Mouse (Mus musculus): ENCODE results near the gene Chst1.

Gene Chst1

DNA sequence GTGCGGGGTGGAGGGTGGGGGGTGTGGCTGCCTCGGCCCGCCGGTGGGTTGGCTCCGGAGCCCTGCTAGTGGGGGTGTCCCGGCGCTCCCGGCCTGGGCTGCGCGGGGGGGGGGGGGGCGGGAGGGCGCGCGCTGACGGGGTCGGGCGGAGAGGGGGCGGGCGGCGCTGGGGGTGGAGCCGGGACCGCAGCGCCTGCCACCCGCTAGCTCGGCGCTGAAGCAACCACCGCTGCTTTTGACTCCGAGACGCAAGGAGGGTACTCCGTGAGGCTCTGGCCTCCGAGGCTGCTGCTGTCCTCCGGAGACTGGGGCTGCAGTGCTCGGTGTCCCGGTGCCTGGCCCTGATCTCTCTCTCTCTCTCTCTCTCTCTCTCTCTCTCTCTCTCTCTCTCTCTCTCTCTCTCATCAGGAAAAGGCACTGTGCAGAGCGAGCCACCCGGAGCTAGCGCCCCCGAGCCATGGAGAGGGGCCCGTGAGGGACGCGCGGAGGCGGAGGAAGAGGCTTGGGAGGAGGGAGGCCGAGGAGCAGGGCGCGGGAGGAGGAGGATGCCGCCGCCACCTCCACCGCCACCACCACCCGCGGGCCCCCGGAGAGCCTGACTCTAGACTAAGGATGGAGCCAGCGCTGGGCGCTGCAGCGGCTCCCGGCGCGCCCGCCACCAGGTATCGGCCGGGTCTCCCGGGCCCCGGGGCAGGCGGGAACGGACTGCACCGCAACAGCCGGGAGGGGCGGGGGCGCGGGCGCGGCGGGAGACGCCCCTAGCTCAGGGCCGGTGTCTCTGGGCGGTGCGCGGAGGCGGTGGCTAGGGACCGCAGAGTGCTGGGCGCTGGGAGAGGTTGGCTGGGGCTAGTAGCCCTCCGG lies at the start of gene Chst1:
Chst1 (plus strand) TSS at position 221 of the 861 bp plus-strand sequence.
- DNase-seq (ENCODE audit: low read depth in 2 of 2, low spot score in 2 of 2), result no peak

DNA sequence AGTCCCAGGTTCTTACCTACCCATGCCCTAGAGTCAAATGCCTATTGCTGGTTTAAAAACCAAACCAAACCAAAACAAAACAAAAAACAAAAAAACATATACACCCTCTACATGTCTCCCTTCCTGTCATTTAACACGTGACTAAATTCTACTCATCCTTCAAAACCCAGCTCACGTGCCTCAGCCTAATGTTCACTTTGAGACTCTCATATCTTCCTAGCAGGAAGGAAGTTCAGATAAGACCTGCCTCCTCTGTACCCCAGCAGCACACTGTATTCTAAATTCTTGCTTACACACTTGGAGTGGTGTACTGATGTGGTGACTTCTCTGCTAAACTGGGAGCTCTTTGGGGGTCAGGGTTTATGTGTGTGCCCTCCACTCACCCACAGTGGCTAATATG lies 49.5 kb upstream of the Chst1 start:
- DNase-seq (ENCODE audit: low read depth in 2 of 2, low spot score in 2 of 2), result no peak

GRCm38 (mm10) chr2:92554536-92554935 lies 45.0 kb upstream of the Chst1 start:
- no peak for DNase-seq (ENCODE audit: low read depth in 2 of 2, low spot score in 2 of 2)

GRCm38 (mm10) chr2:92562930-92563329 lies 36.6 kb upstream of the Chst1 start:
- DNase-seq (ENCODE audit: low read depth in 2 of 2, low spot score in 2 of 2), result no peak

DNA sequence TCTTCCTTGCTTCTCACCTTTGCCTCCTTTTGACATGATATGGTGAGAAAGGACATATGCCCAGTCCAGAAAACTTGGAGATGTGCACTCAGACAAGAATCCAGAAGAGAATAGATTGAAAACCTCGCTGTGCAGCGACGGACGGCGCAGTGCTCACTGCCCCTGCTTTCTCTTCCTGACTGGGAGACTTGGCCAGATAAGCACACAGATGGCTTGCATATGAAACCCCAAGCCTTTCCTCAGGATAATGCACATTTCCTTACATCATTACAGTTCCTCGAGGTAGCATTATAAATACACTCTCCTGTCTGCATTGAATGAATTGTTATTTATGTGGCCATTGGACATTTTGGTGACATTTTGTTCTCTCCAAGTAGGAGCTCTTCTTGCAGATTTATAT lies 28.9 kb upstream of the Chst1 start:
- DNase-seq (ENCODE audit: low read depth in 2 of 2, low spot score in 2 of 2), result no peak

GRCm38 (mm10) chr2:92577824-92578223 lies 21.7 kb upstream of the Chst1 start:
- DNase-seq (ENCODE audit: low read depth in 2 of 2, low spot score in 2 of 2), result no peak

DNA sequence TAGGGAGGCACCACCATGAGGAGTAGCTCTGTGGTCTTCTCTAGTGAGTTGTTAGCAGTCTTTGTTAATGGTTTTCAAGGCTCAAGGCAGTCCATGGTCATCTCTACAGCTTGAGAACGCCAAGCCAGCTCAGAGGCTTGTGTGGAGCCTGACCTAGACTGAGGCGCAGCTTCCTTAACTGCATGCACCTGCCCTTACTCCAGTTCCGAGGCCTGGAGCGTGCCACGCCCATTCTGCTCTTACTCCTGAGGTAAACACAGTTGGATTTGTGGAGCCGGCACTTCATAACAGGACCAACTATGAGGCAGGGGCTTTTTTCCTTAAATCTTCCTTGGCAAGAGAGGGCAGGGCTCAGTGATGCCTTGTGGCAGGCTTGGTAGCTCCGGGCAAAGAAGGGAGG lies 18.2 kb upstream of the Chst1 start:
- DNase-seq (ENCODE audit: low read depth in 2 of 2, low spot score in 2 of 2), result no peak

- no peak for DNase-seq (ENCODE audit: low read depth in 2 of 2, low spot score in 2 of 2)
Measured at GRCm38 (mm10) chr2:92582596-92582995, 16.9 kb upstream of the Chst1 start.

DNA sequence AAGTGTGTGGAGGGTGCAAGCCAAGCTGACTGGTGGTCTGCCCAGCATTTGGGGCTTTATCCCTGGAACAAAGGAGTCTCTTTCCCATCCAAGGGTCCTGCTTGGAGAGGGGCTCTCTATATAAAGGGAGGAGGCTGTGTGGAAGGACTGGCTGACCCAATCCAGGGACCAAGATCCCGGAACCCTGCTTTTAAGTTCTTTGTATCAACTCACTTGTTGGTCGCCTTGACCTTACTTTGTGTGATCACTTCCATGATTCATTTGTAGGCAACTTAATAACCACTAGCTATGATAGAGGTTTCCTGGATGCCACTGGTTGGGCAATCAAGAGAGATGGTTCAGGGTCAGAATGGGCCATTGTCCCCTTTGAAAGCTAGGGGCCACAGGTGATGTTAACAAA lies 11.7 kb upstream of the Chst1 start:
- DNase-seq (ENCODE audit: low read depth in 2 of 2, low spot score in 2 of 2), result no peak

GRCm38 (mm10) chr2:92594929-92595730 lies 4.4 kb upstream of the Chst1 start:
- DNase-seq (ENCODE audit: low read depth in 2 of 2, low spot score in 2 of 2), result no peak

GRCm38 (mm10) chr2:92597291-92597690 lies 2.2 kb upstream of the Chst1 start:
- DNase-seq (ENCODE audit: low read depth in 2 of 2, low spot score in 2 of 2), result no peak

DNA sequence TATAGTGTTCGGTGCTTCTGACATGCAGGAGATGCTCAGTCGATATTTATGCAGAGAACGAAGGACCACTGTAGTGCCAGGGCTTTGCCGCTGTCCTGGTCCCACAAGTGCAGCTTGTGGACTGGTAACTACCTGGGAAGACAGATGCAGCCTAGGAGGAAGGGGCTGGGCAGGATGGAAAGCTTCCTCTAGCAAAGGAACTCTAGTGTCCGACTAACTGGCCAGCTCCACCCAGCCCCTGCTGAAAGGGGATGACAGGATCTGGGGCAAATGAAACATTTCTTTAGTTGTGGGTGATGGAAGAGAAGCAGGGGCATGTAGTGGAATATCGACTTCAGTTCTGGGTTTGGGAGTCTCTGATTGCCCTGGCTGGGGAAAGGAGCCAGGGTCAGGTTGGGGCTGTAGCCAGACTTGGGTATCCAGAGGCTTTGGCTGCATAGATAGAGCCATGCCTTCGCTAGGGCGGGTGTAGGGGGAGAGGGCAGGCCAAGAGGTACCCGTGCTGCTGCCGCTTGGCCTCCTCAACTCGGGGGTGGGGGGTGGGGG lies 493 bp upstream of the Chst1 start:
- no peak for DNase-seq (ENCODE audit: low read depth in 2 of 2, low spot score in 2 of 2)

DNA sequence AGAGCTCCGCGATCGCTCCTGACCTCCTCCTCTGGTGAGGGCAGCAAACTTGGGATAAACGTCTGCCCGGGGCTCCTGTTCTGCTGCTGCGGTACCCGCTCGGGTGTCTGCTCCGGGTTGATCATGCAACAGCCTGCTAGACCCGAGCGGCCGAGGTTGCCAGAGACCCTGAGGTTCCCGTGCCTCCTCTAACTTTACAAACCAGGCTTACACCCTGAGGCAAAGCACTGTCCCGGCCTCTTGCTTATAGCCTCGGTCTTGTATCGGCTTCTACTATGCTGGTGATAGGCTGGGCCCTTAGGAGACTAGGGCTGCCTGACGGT lies 802 bp downstream of the Chst1 start:
- DNase-seq (ENCODE audit: low read depth in 2 of 2, low spot score in 2 of 2), result no peak

DNA sequence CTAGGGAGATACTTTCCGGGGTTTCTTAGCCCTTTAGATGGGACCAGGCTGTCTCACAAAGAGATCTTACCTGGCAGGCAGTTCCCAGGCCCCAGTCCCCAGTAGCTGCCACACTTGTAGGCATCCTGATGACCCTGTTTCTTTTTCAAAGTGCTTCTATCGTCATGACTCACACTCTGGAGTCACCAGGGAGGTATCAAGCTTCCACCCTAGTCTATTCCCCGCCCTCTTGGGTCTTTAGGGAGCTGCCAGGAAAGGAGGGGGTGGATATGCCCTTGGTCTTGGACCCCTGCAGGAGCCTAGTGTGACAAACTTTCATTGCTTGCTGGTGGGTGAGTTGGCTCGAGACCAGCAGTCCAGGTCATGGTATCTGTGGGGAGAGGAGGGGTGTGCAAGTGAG lies 1.7 kb downstream of the Chst1 start:
- no peak for DNase-seq (ENCODE audit: low read depth in 2 of 2, low spot score in 2 of 2)

- no peak for DNase-seq (ENCODE audit: low read depth in 2 of 2, low spot score in 2 of 2)
Measured at GRCm38 (mm10) chr2:92602073-92602472, 2.6 kb downstream of the Chst1 start.

- no peak for DNase-seq (ENCODE audit: low read depth in 2 of 2, low spot score in 2 of 2)
Measured at GRCm38 (mm10) chr2:92603591-92603990, 4.1 kb downstream of the Chst1 start.

- DNase-seq (ENCODE audit: low read depth in 2 of 2, low spot score in 2 of 2), result no peak
Measured at GRCm38 (mm10) chr2:92604565-92604964, 5.1 kb downstream of the Chst1 start.

DNA sequence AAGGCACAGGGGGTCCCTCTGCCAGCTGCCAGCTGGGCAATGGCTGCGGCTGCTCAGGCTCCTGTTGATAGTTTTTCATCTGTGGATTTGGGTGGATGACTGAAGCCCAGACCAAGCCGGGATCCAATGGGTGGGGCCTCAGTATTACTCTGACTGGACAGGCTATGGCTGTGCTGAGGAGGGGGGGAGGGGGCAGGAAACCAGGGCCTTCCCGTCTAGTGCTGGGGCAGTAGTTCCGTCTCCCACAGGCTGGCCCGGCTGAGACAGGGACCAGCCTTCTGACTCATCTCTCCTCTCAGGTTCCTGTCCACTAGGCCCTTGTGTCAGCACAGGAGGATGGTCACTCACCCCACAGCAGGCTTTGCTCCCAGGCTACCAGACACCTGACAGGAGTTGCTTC lies 6.5 kb downstream of the Chst1 start:
- DNase-seq (ENCODE audit: low read depth in 2 of 2, low spot score in 2 of 2), result no peak

GRCm38 (mm10) chr2:92607153-92607552 lies 7.6 kb downstream of the Chst1 start:
- DNase-seq (ENCODE audit: low read depth in 2 of 2, low spot score in 2 of 2), result no peak

DNA sequence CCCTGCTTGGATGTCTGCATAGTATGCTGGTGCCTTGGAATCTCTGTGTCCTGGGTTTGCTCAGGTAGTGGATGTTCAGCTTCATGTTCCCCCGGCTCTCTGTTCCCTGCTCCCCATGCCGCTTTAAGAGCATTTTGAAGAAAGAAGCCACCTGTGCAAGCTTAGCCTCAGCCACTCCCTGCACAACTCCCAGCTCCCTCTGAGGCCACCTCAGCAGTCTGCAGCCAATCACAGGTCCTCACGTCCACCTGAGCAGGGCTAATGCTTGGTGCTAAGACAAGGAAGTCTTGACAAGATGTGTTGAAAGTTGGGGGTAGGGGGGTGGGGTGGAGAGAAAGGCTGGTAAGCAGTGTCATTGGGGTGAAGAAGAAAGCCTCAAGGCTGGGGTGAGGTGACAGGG lies 8.1 kb downstream of the Chst1 start:
- DNase-seq (ENCODE audit: low read depth in 2 of 2, low spot score in 2 of 2), result no peak

DNA sequence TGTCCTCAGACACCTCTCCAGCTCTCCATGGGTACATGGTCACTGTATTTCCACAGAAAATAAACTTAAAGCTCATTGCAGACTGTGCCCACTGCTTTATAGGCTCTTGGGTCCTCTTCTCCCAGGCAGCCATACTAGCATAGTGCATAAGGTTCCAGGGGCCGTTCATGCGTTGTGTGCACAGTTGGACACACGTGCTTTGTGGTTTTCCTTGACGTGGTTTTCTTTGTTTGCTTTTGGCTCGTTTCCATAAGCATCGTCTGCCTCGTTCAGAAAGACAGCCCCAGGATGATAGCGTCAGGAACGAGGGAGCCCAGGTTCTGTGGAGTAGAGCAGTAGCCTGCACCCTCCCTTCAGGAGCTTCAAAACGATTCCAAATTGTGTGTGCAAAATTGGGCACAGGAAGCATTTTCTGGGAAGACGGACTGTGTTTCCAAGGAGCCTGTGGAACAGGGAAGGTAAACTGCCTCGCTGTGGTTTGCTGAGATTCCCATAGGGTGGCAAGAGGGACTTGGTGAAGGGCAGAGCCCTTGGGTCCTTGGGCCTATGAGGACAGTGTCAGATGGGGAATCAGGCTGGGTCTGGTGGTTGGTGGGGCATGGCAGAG lies 8.6 kb downstream of the Chst1 start:
- DNase-seq (ENCODE audit: low read depth in 2 of 2, low spot score in 2 of 2), result no peak
